In the genomic region with DNA sequence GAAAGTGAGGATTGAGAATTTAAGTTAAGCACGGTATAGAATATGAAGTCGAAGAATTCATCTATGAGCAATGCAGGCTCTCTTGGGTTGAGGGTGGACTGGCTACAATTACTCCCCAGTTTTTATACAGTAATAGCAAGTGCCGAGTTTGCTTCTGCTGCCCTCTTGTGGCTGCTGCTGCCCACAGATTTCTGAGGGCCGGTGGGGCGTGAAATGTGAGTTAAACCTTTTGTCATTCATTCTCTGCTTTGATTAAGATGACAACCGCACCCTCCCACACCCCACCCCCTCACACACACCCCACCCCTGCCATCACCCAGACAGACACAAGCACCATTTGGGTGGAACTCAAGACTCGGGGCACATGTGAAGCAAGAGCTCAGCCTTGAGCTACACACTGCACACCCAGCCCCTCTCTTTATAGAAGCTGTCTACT, we compare ENCODE assay signal across 8 mouse cellular contexts. TPM values are rescaled to one million over a fixed set of nuclear protein-coding genes. Genes with fewer than 3 reads are reported as not detected.
DNase-seq lines count a peak whose midpoint lies in the region; ATAC-seq and TF ChIP-seq lines count a peak whose summit lies in the region.

No protein-coding gene starts in this region.

- 14% methylated on average over 7 of the region's 7 CpGs for WGBS in hindbrain, postnatal 0 days

- intact Hi-C loops in left cerebral cortex, postnatal 25 days (cut with DNase I), result loop anchor here (2.0 kb wide), 2 partner anchors 125 to 185 kb away; no protein-coding TSS in a partner anchor

- H3K9me3 ChIP-seq in hindbrain, postnatal 0 days (ENCODE audit: low read length), result no peaks in the 10 kb centered on the region

- H3K27ac ChIP-seq in hindbrain, postnatal 0 days, result no peak overlapping the region

- peak; percentile 72 for ATAC-seq in hindbrain, postnatal 0 days
- peak; percentile 80 for ATAC-seq in megakaryocyte-erythroid progenitor cell, adult 5-6 weeks (replicated peaks; ENCODE audit: low FRiP score, low TSS enrichment, poor library complexity, severe bottlenecking)

- no peaks in the 10 kb centered on the region for H3K36me3 ChIP-seq in hindbrain, postnatal 0 days (ENCODE audit: insufficient read depth, low read length)

- no peaks in the 10 kb centered on the region for H3K27me3 ChIP-seq in hindbrain, postnatal 0 days (ENCODE audit: insufficient read depth, low read length)

- H3K9ac ChIP-seq in hindbrain, postnatal 0 days (replicated peaks; ENCODE audit: low read length), result no peak overlapping the region

- peak; percentile 85 for TF ChIP-seq CTCF in hindbrain, postnatal 0 days (IDR thresholded peaks at IDR 0.05; ENCODE audit: low read depth)

- no peak overlapping the region for H3K4me3 ChIP-seq in hindbrain, postnatal 0 days (ENCODE audit: low read length)

- peak; percentile 22 for DNase-seq in ovary, postnatal 10 days (ENCODE audit: low spot score)
- DNase-seq in ovary, adult 18-20 months (ENCODE audit: low spot score), result no peak
- DNase-seq in cerebellum, adult 8-10 months, result peak; percentile 73
- peak; percentile 50 for DNase-seq in forelimb bud, embryonic 11.5 days (ENCODE audit: low read depth, low spot score)
- DNase-seq in hindbrain, postnatal 0 days (ENCODE audit: low spot score), result peak; percentile 80
- DNase-seq in left cerebral cortex, postnatal 25 days (ENCODE audit: low spot score in 2 of 2), result peak; percentile 73 to 74
- peak; percentile 61 for DNase-seq in right cerebral cortex, postnatal 25 days

- no peaks in the 10 kb centered on the region for H3K4me1 ChIP-seq in hindbrain, postnatal 0 days (ENCODE audit: insufficient read depth, low read length)

- H3K4me2 ChIP-seq in hindbrain, postnatal 0 days (ENCODE audit: low read depth, low read length), result no peak overlapping the region

RNA-seq across cellular contexts. Expression of a gene that starts 14.7 kb away (rescaled TPM):
- 11.9 and 17.8 TPM in 2 replicates for total RNA-seq in hindbrain, postnatal 0 days (2014; rRNA removed)
- polyA plus RNA-seq in hindbrain, postnatal 0 days (2015; fragmentation: Nextera tagmentation; extraction: Ambion mirVana), result 16.7 and 18.4 TPM in 2 replicates
- 10 to 100 TPM in 1 of 2 experiments, 1 to 10 TPM in 1; 8.5 to 11.8 TPM for total RNA-seq in left cerebral cortex, postnatal 25 days (2021)
- total RNA-seq in megakaryocyte-erythroid progenitor cell, adult 5-6 weeks (2014; fragmentation: Nextera tagmentation), result 1.5 and 6.1 TPM in 2 replicates
- 5.2 and 6.2 TPM in 2 replicates for total RNA-seq in megakaryocyte-erythroid progenitor cell, adult 5-6 weeks (2017)
